Mouse (Mus musculus): ENCODE data around the gene Slc6a9.
A peak's percentile ranks its signal among the peaks of the same experiment; 100 is the strongest.

The Slc6a9 gene

DNA sequence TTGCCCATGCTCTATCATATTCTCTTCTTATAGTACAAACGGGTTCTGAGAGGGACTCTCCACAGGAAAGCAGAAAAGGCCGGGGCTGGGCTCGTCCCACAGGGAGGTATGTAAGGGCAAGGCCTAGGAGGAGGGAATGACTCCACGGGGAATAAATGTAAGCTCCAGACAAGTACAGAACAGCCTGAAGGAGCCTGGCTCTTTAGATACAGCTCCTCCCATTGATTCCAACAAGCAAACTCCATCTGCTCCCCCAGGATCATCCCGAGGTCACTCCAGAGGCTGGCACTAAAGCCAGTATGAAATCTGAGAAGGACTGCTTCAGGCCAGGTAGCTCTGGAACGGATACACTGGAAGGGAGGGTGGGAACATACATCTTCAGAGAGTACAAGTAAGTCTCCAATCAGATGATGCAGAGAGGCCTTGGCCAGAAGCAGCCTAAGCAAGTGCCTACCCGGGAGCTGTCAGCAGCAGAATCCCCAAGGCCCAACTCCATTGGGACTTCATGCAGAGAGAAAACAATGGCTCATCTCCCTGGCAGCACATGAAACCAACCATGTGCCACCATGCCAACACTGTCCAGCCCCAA lies 78.5 kb downstream of the Slc6a9 start:
- DNase-seq (ENCODE audit: low spot score), result peak; percentile 16

DNA sequence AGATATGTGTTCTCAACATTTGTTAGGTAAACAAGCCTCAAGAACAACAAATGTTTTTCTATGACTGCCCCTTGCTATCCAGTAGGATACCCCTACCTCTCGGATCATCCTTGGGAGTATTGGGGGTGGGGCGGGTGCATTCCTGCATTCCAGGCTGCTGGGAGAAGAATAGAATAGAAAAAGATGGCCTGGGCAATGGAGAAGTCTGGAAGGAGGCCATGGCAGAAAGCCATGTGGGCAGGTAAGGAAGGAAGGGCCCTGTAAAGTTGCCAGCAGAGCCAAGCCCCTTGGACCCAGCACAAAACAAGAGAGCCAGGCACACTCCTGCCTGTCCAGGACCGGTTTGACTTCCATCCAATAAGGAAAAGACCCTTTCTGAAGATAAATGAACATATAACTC lies 79.1 kb downstream of the Slc6a9 start:
- peak; percentile 16 for DNase-seq (ENCODE audit: low spot score)

DNA sequence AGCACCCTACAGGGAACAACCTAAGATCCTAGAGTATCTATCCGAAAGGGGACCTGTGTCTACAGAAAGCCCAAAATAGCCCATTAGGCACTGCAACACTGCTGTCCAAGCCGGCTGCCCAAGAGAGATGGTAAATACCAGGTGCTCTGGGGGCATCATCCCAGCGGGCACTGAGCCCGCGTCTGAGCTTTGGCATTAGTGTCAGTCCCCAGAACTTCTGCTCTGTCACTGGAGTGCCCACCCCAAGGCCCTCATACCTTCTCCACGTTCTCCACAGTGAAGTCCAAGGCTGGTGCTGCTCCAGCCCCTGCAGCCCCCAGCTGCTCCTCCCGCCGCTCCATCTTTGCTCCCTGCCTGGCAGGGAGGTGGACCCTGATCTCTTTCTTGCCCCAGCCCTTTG lies 79.7 kb downstream of the Slc6a9 start:
- DNase-seq (ENCODE audit: low spot score), result no peak

DNA sequence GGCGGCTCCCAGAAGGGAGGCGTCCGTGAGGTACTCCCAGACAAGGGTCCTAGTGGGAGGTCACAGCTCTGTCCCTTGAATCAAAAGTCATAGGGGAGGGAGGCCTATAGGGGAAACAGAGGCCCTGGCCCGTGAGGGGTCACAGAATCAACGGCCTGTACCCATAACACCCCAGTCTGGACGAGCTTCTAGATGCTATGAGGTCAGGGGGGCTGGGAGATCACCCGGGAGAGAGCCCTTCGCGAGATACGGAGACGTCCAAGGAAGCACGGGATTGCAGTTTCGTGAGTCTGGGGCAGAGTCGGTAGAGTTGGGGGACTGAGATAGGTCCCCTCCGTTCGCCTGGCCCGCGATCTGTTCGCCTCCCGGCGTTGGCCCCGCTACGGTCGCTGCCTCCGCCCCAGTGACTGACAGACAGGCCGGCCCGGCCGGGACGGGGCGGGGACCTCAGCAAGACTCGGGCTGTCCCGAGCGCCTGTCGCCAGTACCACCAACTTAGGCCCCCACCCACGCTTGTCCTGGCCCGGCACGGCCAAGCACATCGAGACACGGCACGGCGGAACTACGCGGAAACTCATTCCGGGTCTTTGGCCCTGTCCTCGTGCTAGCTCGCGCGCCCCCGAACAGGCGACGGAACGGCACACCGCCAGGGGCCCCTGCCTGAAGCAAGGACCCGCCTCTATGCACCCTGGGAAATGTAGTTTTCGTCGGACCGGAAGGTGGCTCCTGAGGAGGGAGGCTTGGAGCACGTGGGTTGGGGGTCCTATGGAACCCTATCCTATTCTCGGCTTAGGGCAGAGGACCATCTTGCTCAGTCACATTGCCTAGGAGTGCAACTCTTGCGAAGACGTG lies 80.5 kb downstream of the Slc6a9 start, which contains the start of gene Ipo13:
Gene Ipo13 (minus strand): TSS at position 409 of the 852 bp plus-strand sequence.
- DNase-seq (ENCODE audit: low spot score), result peak; percentile 88

DNA sequence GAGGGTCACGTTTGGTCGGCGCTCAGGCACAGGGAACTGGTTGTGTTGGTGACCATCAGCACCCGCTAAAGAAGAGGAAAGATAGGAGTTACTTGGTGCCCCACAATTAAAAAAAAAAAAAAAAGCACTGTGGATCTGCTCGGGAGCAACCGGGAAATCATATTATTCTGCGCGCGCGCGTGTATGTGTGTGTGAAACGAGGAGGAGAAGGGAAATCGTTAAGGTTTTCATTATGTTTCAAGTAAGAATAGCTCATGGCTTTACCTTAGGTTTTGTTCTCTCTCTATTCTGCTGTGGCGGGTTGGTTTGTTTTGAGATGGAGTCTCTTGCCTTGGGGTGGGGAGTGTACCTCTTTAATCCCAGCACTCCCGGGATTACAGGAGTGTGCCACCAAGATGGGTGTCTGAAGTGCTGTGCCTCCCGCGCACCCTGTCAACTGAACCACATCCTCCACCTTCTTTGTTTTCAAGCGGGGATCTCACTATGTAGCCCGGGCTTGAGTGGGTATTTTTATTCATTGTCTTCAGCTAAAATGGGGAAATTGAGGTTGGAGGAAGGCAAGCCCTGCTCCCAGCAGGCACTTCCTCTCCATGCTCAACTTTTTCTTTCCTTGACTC lies 81.3 kb downstream of the Slc6a9 start:
- DNase-seq (ENCODE audit: low spot score), result peak; percentile 7

DNA sequence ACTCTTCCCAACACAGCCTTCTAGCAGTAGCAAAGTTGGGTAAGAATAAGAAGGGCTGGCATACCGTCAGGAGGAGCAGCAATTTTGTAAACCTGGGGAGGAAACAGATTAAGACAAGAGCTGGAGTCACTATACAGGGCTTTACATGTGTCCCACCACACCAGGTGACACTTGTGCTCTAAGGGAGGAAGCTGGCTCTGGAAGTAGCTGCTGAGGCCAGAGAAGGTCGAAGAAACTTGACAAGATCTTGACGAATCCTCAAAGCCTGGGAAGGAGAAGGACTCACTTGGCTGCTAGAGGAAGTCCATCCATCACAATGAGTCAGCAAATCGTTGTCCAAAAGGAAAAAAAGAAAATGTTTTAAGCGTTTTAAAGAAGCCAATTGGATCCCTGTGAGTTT lies 82.1 kb downstream of the Slc6a9 start:
- DNase-seq (ENCODE audit: low spot score), result no peak

DNA sequence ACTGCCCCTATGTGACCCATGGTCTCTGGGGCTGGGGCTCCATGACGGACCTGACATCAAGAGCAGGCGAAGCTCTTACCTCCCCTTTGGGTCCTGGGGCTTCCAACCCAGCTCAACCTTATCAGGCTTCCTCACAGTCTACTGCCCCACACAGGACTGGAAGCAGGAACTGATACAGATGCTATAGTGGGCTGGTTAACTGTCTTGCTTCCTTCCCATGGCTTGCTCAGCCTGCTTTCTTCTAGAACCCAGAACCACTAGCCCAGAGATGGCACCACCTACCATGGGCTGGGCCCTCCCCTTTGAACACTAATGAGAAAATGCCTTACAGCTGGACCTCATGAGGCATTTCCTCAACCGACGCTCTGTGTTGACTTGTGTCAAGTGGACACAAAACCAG lies 83.1 kb downstream of the Slc6a9 start:
- no peak for DNase-seq (ENCODE audit: low spot score)

DNA sequence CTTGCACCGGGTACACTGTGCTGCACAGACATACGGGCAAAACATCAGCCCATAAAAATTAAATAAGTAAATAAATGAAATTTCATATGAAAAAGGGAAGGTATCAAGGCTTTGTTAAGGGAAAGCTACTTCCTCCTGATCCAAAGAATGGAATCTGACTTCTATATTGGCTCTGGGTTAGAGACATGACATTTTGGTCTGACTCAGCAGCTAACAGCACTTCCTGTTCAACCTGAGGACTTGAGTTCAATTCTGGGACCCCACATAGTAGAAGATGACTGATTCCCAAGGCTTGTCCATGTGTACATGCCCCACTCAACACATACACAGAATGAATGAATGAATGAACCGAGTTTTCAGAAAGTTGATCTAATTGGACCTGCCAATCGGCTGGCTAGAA lies 83.5 kb downstream of the Slc6a9 start:
- DNase-seq (ENCODE audit: low spot score), result no peak

DNA sequence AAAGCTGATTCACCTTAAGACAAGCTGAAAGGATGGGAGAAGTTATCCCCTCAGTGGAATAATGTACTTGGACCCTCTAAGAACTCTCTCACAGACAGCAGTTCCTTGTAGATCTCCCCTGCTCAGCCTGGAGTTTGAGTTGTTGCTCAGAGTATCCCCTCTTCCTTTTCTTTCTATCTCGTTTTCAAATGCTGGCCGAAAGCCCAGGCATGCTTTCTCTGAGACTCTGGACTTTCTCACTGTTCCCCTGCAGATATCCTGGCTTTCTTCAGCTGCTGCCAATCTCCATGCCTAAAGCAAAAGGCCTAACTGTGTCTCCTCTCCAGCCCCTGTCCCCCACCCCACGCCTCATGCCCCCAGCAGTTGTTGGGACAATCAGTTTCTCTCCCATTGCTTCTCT lies 84.0 kb downstream of the Slc6a9 start:
- no peak for DNase-seq (ENCODE audit: low spot score)

DNA sequence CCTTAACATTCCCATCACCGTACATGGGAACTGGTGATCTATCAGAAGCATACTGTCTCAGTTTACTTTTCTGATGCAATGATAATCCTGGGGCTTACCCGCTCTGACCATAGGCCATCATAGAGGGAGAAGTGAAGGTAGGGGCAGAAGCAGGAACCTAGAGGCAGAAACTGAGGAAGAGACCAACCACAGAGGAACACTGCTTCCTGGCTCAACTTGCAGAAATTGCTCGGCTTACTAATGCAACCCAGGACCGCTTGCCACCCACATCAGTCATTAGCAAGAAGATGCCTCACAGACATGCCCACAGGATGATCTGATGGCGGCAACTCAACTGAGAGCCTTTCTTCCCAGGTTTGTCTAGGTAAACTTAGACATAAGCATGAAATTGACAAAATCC lies 84.5 kb downstream of the Slc6a9 start:
- no peak for DNase-seq (ENCODE audit: low spot score)

DNA sequence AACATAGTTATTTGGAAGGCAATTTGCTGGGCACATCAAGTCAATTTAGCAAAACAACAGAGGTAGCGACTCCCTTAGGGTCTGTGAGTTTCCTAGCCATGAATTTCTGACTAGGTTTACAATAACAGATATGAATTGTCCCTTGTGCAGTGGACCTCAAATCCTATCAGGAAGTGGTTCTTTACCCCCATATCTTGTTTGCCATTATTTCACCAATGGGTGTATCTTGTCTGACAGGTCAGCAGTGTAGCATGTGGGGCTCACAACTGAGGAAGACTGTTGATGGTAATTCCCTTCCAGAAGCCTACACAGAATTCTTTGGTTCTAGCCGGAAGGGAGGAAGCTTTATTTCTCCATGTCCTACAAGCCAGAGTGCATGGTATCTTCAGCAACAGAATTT lies 87.1 kb downstream of the Slc6a9 start:
- DNase-seq (ENCODE audit: low spot score), result no peak

DNA sequence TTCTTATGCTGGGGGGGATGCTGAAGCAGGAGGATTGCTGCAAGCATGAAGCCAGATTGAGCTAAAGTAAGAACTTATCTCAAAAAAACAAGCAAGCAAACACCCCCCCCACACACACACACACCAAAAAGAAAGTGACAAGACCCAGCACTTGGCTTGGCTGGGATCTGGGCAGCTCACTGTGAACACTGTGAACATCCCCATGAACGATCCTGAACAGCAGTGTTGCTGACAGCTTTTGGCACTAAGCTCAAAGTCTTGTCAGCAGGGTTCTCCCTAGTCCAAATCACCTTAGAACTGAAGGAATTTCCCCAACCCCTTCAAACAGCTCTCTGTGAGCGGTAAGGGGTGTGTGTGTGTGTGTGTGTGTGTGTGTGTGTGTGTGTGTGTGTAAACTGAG lies 89.1 kb downstream of the Slc6a9 start:
- DNase-seq (ENCODE audit: low spot score), result no peak

All from adipocyte (in vitro differentiated cells).